Mouse (Mus musculus): ENCODE results near the gene Trim3. TPM values are rescaled to one million over a fixed set of nuclear protein-coding genes. Genes with fewer than 3 reads are reported as not detected.
A peak's percentile ranks its signal among the peaks of the same experiment; 100 is the strongest.

Gene Trim3
- polyA plus RNA-seq, 1 experiment from 2014 or later: 41.0 TPM

DNA sequence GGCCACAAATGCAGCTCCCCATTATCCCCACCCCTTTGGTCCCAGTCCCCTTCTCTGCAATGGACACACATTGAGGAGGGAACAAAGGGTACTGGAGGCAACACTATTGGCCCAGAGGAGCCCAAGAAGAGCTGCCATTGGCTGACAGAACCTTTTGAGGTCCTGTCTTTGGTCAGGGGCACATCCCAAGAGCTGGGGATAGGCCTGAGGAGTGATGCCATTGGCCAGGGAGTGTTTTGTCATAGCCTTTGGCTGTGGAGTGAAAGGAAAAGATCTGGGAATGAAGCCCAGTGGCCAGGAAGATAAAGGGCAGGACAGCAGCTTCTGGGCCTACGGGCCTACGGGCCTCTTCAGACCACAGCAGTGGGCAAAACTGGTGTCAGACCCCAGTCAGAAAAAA, 2.4 kb upstream of the Trim3 start:
- DNase-seq (ENCODE audit: low spot score) (no peak), ATAC-seq (no peak)
- Histone ChIP-seq H3K9ac (ENCODE audit: low read length) (no peak overlapping the region), H3K36me3 (ENCODE audit: control insufficient read depth, insufficient read depth, low read length) (peaks cover 19% of the 10 kb centered on the region), H3K4me2 (ENCODE audit: low read length) (no peak overlapping the region), H3K4me3 (ENCODE audit: low read depth, low read length) (no peak overlapping the region), H3K27me3 (replicated peaks; ENCODE audit: control insufficient read depth, insufficient read depth, low read length) (no peaks in the 10 kb centered on the region), H3K4me1 (ENCODE audit: control insufficient read depth, insufficient read depth, low read length) (peaks cover 16% of the 10 kb centered on the region), H3K27ac (ENCODE audit: low read depth, low read length) (no peak overlapping the region), H3K9me3 (replicated peaks; ENCODE audit: control insufficient read depth, low read length) (no peaks in the 10 kb centered on the region)
- WGBS: 89% methylated on average over 2 of the region's 2 CpGs

DNA sequence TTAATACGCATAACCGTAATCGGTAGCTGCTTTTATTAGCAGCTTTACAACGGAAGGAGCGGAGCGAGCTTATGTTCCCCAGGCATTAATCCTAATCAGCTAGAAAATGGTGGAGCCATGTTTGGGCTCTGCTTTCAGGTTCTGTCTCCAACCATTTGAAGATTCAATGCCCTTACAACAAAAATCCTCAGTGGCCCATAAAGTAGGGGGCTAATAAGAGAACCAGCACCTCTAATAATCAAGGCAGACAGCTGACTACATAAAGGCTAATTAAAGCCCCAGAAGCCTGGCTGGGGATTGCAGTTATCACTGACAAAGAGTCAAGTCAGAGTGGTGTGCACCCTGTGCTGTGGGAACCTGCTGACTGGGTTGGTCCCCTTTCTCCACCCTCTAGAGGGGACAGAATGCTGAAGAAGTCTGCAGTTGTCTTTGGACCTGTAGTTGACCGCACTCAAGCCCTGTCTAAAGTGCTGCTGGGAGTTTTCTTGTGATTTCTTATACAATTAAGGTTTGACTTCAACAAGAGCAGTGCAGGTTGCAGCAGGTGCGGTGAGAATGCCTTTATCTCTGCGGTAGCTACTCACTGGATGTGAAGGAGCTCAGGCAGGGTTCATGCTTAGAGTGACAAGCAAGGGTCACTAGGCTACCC, 1.0 kb upstream of the Trim3 start:
- ATAC-seq (no peak), DNase-seq (ENCODE audit: low spot score) (peak; percentile 18)
- Histone ChIP-seq H3K27ac (ENCODE audit: low read depth, low read length) (no peak overlapping the region), H3K4me1 (ENCODE audit: control insufficient read depth, insufficient read depth, low read length) (peaks cover 11% of the 10 kb centered on the region), H3K9ac (ENCODE audit: low read length) (peak overlapping the region; percentile 87; the same call in 1 of the 2 replicates), H3K9me3 (replicated peaks; ENCODE audit: control insufficient read depth, low read length) (no peaks in the 10 kb centered on the region), H3K36me3 (ENCODE audit: control insufficient read depth, insufficient read depth, low read length) (peaks cover 19% of the 10 kb centered on the region), H3K27me3 (replicated peaks; ENCODE audit: control insufficient read depth, insufficient read depth, low read length) (no peaks in the 10 kb centered on the region), H3K4me2 (ENCODE audit: low read length) (peak overlapping the region; percentile 77), H3K4me3 (ENCODE audit: low read depth, low read length) (peak overlapping the region; percentile 83; the same call in 1 of the 2 replicates)
- 37% methylated on average over 9 of the region's 9 CpGs for WGBS

DNA sequence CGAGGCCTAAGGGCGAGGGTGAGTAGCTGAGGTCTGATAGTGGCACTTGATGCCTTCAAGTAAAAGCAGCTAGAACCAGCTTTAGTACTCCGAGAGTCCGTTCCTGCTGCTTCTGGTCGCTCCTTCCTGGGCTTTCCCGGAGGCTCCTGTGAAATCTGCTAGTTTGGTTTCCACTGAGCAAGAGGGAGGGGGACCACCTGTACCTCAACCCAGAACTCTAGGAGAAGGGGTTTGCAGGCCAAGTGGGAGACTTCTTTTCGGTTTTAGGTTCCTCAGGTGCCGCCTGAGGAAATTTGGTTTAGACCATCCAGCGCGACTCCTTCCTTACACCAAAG, 397 bp upstream of the Trim3 start:
- ATAC-seq (no peak), DNase-seq (ENCODE audit: low spot score) (no peak)
- no peaks in the 10 kb centered on the region for H3K9me3 ChIP-seq (replicated peaks; ENCODE audit: control insufficient read depth, low read length)
- peak overlapping the region; percentile 83 for H3K4me3 ChIP-seq (ENCODE audit: low read depth, low read length)
- peak overlapping the region; percentile 87 for H3K9ac ChIP-seq (ENCODE audit: low read length)
- peaks cover 19% of the 10 kb centered on the region for H3K36me3 ChIP-seq (ENCODE audit: control insufficient read depth, insufficient read depth, low read length)
- H3K4me1 ChIP-seq (ENCODE audit: control insufficient read depth, insufficient read depth, low read length): peaks cover 13% of the 10 kb centered on the region
- H3K27me3 ChIP-seq (replicated peaks; ENCODE audit: control insufficient read depth, insufficient read depth, low read length): no peaks in the 10 kb centered on the region
- H3K4me2 ChIP-seq (ENCODE audit: low read length): peak overlapping the region; percentile 77
- H3K27ac ChIP-seq (ENCODE audit: low read depth, low read length): peak overlapping the region; percentile 66; the same call in 1 of the 2 replicates
- WGBS: 4% methylated on average over 10 of the region's 10 CpGs

DNA sequence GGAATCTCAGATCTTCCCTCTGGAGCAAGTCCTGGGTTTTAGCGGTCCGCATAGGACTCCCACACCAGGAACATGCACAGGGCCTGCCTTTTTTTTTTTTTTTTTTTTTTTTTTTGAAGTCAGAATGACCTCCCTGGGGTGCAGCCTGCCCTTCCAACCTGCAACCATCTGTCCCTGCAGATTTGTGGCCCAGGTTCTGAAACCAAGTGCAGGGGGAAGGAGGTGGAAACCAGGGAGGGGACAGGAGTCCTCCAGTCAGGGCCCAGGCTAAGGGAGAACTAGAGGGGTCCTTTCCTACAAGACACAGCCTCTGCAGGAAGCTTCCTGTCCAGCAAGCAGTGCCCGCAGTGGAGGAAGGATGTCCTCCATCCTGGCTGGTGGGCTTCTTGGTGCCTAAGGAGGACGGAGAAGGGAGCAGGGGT, 809 bp downstream of the Trim3 start:
- peaks cover 18% of the 10 kb centered on the region for H3K4me1 ChIP-seq (ENCODE audit: control insufficient read depth, insufficient read depth, low read length)
- peak overlapping the region; percentile 58; the same call in 1 of the 2 replicates for H3K27ac ChIP-seq (ENCODE audit: low read depth, low read length)
- H3K36me3 ChIP-seq (ENCODE audit: control insufficient read depth, insufficient read depth, low read length): peaks cover 15% of the 10 kb centered on the region
- H3K4me3 ChIP-seq (ENCODE audit: low read depth, low read length): peak overlapping the region; percentile 83
- no peaks in the 10 kb centered on the region for H3K27me3 ChIP-seq (replicated peaks; ENCODE audit: control insufficient read depth, insufficient read depth, low read length)
- no peaks in the 10 kb centered on the region for H3K9me3 ChIP-seq (replicated peaks; ENCODE audit: control insufficient read depth, low read length)
- 23% methylated on average over 4 of the region's 4 CpGs for WGBS
- ATAC-seq (peak; percentile 6; the same call in 1 of the 2 replicates), DNase-seq (ENCODE audit: low spot score) (peak; percentile 8)
- peak overlapping the region; percentile 87 for H3K9ac ChIP-seq (ENCODE audit: low read length)
- H3K4me2 ChIP-seq (ENCODE audit: low read length): peak overlapping the region; percentile 77

DNA sequence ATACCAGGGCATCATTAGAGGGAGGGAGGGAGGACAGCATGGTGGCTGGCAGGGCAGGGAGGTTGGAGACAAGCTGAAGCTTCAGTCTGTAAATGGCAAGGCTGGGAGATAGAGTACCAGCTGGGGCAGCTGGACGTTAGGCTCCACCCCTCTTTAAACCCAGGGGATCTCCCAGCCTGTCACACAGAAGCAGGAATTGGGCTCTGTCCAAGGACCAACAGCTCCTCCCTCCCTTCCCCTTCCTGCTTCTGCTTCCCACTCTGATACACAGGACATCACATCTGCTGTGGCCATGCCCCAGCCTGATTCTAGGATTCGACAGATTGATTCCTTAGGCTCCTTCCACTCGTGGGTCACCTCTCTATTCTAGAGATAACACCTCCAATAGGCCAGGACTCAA, 4.7 kb downstream of the Trim3 start:
- H3K4me3 ChIP-seq (ENCODE audit: low read depth, low read length): no peak overlapping the region
- peaks cover 18% of the 10 kb centered on the region for H3K36me3 ChIP-seq (ENCODE audit: control insufficient read depth, insufficient read depth, low read length)
- DNase-seq (ENCODE audit: low spot score) (peak; percentile 79), ATAC-seq (peak; percentile 30)
- no peak overlapping the region for H3K9ac ChIP-seq (ENCODE audit: low read length)
- 20% methylated on average over 3 of the region's 3 CpGs for WGBS
- no peaks in the 10 kb centered on the region for H3K9me3 ChIP-seq (replicated peaks; ENCODE audit: control insufficient read depth, low read length)
- H3K4me2 ChIP-seq (ENCODE audit: low read length): no peak overlapping the region
- no peaks in the 10 kb centered on the region for H3K27me3 ChIP-seq (replicated peaks; ENCODE audit: control insufficient read depth, insufficient read depth, low read length)
- peak overlapping the region; percentile 57 for H3K27ac ChIP-seq (ENCODE audit: low read depth, low read length)
- H3K4me1 ChIP-seq (ENCODE audit: control insufficient read depth, insufficient read depth, low read length): peaks cover 18% of the 10 kb centered on the region

DNA sequence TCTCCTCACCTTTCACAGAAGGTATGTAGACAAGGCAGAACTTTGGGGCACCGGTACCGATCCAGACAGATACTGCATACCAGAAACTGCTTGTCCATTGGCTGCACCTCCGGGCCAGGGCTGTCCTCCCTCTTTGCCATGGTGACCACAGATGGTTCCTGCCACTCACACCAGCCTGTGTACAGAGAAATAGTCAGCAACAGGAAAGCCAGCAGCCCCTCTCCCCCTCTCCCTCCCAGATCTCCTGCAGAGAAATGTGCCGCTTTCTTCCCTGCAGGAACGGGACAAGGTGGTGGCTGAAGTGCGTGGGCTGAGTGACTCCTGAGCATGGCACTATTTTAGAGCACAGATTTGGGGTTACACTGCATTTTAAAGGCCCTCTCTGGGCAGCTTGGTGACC, 8.0 kb downstream of the Trim3 start:
- no peak overlapping the region for H3K27ac ChIP-seq (ENCODE audit: low read depth, low read length)
- H3K4me1 ChIP-seq (ENCODE audit: control insufficient read depth, insufficient read depth, low read length): peaks cover 9% of the 10 kb centered on the region
- peaks cover 43% of the 10 kb centered on the region for H3K36me3 ChIP-seq (ENCODE audit: control insufficient read depth, insufficient read depth, low read length)
- H3K4me2 ChIP-seq (ENCODE audit: low read length): no peak overlapping the region
- H3K9ac ChIP-seq (ENCODE audit: low read length): no peak overlapping the region
- DNase-seq (ENCODE audit: low spot score) (no peak), ATAC-seq (no peak)
- WGBS: 77% methylated on average over 6 of the region's 6 CpGs
- no peak overlapping the region for H3K4me3 ChIP-seq (ENCODE audit: low read depth, low read length)
- no peaks in the 10 kb centered on the region for H3K9me3 ChIP-seq (replicated peaks; ENCODE audit: control insufficient read depth, low read length)
- H3K27me3 ChIP-seq (replicated peaks; ENCODE audit: control insufficient read depth, insufficient read depth, low read length): no peaks in the 10 kb centered on the region

DNA sequence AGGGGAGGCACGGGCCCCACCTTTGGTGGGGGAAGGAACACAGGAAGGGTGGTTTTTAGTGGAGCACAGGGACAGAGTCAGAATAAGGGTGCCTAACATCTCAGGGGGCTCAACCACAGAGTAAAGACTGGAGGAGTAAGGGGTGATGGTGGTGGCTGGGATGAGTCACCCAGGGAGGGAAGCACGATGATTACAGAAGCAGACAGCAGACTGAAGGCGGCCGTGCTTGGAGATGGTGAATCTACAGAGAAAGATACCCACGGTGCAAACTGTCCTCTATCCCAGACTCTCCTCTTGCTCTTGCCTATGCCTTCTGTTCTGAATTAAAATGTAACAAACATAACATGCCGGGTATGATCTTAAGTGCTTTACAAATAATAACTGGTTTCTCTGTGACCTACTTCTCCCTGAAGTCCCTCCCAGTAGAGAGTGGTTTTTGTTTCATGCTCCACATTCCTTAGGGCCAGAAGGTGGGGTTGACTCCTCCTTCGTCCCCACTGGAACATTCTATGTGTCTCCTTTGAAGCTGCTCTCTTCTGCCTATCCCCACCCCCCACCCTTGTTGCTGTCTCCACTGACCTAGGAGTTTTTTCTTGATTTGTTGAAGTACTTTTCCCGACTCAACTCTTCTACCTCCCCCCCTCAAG, 11.6 kb downstream of the Trim3 start:
- Histone ChIP-seq H3K4me2 (ENCODE audit: low read length) (no peak overlapping the region), H3K4me1 (ENCODE audit: control insufficient read depth, insufficient read depth, low read length) (no peaks in the 10 kb centered on the region), H3K9ac (ENCODE audit: low read length) (no peak overlapping the region), H3K36me3 (ENCODE audit: control insufficient read depth, insufficient read depth, low read length) (peaks cover 80% of the 10 kb centered on the region), H3K27ac (ENCODE audit: low read depth, low read length) (no peak overlapping the region), H3K27me3 (replicated peaks; ENCODE audit: control insufficient read depth, insufficient read depth, low read length) (no peaks in the 10 kb centered on the region), H3K4me3 (ENCODE audit: low read depth, low read length) (no peak overlapping the region), H3K9me3 (replicated peaks; ENCODE audit: control insufficient read depth, low read length) (no peaks in the 10 kb centered on the region)
- 86% methylated on average over 8 of the region's 8 CpGs for WGBS
- no peak for DNase-seq (ENCODE audit: low spot score)
- ATAC-seq: no peak

DNA sequence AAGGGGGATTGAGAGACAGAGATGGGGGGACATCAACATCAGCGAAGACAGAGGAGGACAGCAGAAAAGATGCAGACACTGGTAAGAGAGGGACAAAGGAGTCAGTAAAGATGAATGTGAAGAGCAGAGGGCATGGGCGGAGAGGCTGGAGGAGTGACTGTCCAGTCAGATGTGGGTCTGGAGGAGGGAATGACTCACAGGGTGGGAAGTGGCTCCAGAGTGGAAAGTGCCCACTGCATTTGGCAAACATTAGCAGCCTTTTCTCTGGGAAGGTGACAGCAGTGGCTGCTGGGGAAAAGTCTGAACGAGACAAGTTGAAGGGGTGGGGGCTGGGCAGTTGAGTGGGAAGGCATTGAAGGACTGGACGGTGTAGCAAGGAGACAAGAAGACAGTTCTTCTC, 12.3 kb downstream of the Trim3 start:
- H3K4me2 ChIP-seq (ENCODE audit: low read length): no peak overlapping the region
- H3K4me1 ChIP-seq (ENCODE audit: control insufficient read depth, insufficient read depth, low read length): no peaks in the 10 kb centered on the region
- ATAC-seq (no peak), DNase-seq (ENCODE audit: low spot score) (no peak)
- H3K36me3 ChIP-seq (ENCODE audit: control insufficient read depth, insufficient read depth, low read length): peaks cover 86% of the 10 kb centered on the region
- H3K9me3 ChIP-seq (replicated peaks; ENCODE audit: control insufficient read depth, low read length): no peaks in the 10 kb centered on the region
- H3K9ac ChIP-seq (ENCODE audit: low read length): no peak overlapping the region
- H3K27ac ChIP-seq (ENCODE audit: low read depth, low read length): no peak overlapping the region
- H3K4me3 ChIP-seq (ENCODE audit: low read depth, low read length): no peak overlapping the region
- H3K27me3 ChIP-seq (replicated peaks; ENCODE audit: control insufficient read depth, insufficient read depth, low read length): no peaks in the 10 kb centered on the region
- WGBS: 72% methylated on average over 4 of the region's 4 CpGs

DNA sequence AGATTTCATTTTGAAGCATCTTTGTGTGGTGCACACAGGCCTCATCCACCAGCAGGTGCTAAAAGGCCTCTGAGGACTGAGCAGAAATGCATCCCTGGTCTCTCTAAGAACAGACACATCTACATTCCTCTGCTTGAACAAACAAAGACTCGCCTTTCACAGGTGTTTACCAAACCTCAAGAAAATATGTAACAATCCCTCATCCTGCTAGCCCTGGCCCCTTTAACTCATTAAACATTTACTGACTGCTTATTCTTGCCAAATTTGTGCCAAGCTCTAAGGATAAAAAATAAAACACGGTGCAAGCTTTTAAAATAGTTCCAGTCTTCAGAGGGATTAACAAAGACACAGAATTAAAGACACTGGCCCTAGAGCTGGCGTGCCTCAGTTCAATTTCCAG, 13.7 kb downstream of the Trim3 start:
- DNase-seq (ENCODE audit: low spot score) (no peak), ATAC-seq (no peak)
- H3K4me2 ChIP-seq (ENCODE audit: low read length): no peak overlapping the region
- no peaks in the 10 kb centered on the region for H3K27me3 ChIP-seq (replicated peaks; ENCODE audit: control insufficient read depth, insufficient read depth, low read length)
- H3K4me1 ChIP-seq (ENCODE audit: control insufficient read depth, insufficient read depth, low read length): no peaks in the 10 kb centered on the region
- H3K4me3 ChIP-seq (ENCODE audit: low read depth, low read length): no peak overlapping the region
- H3K9me3 ChIP-seq (replicated peaks; ENCODE audit: control insufficient read depth, low read length): no peaks in the 10 kb centered on the region
- H3K9ac ChIP-seq (ENCODE audit: low read length): no peak overlapping the region
- WGBS: 79% methylated on average over 3 of the region's 3 CpGs
- H3K27ac ChIP-seq (ENCODE audit: low read depth, low read length): no peak overlapping the region
- peaks cover 91% of the 10 kb centered on the region for H3K36me3 ChIP-seq (ENCODE audit: control insufficient read depth, insufficient read depth, low read length)

Data from forebrain, embryonic 14.5 days (tissue).